Mouse (Mus musculus): ENCODE data around the gene Prcd. TPM values are rescaled to one million over a fixed set of nuclear protein-coding genes. Genes with fewer than 3 reads are reported as not detected.

Prcd gene
- total RNA-seq, 1 experiment from 2014 or later = not detected

GRCm38 (mm10) chr11:116677711-116678441, 24.5 kb downstream of the Prcd start:
- no peak for ATAC-seq (ENCODE audit: extremely low read depth, insufficient number of reproducible peaks, low FRiP score, poor library complexity, severe bottlenecking)

GRCm38 (mm10) chr11:116679148-116679547, 25.8 kb downstream of the Prcd start:
- ATAC-seq (ENCODE audit: extremely low read depth, insufficient number of reproducible peaks, low FRiP score, poor library complexity, severe bottlenecking) = no peak

- no peak for ATAC-seq (ENCODE audit: extremely low read depth, insufficient number of reproducible peaks, low FRiP score, poor library complexity, severe bottlenecking)
Measured at GRCm38 (mm10) chr11:116680321-116681091, 27.2 kb downstream of the Prcd start.

GRCm38 (mm10) chr11:116681147-116681546, 27.8 kb downstream of the Prcd start:
- ATAC-seq (ENCODE audit: extremely low read depth, insufficient number of reproducible peaks, low FRiP score, poor library complexity, severe bottlenecking) = no peak

- ATAC-seq (ENCODE audit: extremely low read depth, insufficient number of reproducible peaks, low FRiP score, poor library complexity, severe bottlenecking) = no peak
Measured at GRCm38 (mm10) chr11:116682501-116683144, 29.3 kb downstream of the Prcd start.

- ATAC-seq (ENCODE audit: extremely low read depth, insufficient number of reproducible peaks, low FRiP score, poor library complexity, severe bottlenecking) = no peak
Measured at GRCm38 (mm10) chr11:116683777-116684176, 30.4 kb downstream of the Prcd start.

- ATAC-seq (ENCODE audit: extremely low read depth, insufficient number of reproducible peaks, low FRiP score, poor library complexity, severe bottlenecking) = no peak
Measured at GRCm38 (mm10) chr11:116685729-116686128, 32.4 kb downstream of the Prcd start.

- no peak for ATAC-seq (ENCODE audit: extremely low read depth, insufficient number of reproducible peaks, low FRiP score, poor library complexity, severe bottlenecking)
Measured at GRCm38 (mm10) chr11:116687897-116688296, 34.6 kb downstream of the Prcd start.

GRCm38 (mm10) chr11:116689622-116690021, 36.3 kb downstream of the Prcd start:
- ATAC-seq (ENCODE audit: extremely low read depth, insufficient number of reproducible peaks, low FRiP score, poor library complexity, severe bottlenecking) = no peak

- no peak for ATAC-seq (ENCODE audit: extremely low read depth, insufficient number of reproducible peaks, low FRiP score, poor library complexity, severe bottlenecking)
Measured at GRCm38 (mm10) chr11:116690701-116691575, 37.6 kb downstream of the Prcd start.

GRCm38 (mm10) chr11:116693899-116694249, 40.5 kb downstream of the Prcd start:
- no peak for ATAC-seq (ENCODE audit: extremely low read depth, insufficient number of reproducible peaks, low FRiP score, poor library complexity, severe bottlenecking)

GRCm38 (mm10) chr11:116694250-116695193, 41.2 kb downstream of the Prcd start:
- ATAC-seq (ENCODE audit: extremely low read depth, insufficient number of reproducible peaks, low FRiP score, poor library complexity, severe bottlenecking) = no peak

GRCm38 (mm10) chr11:116695194-116695880, 42.0 kb downstream of the Prcd start:
- ATAC-seq (ENCODE audit: extremely low read depth, insufficient number of reproducible peaks, low FRiP score, poor library complexity, severe bottlenecking) = no peak

- ATAC-seq (ENCODE audit: extremely low read depth, insufficient number of reproducible peaks, low FRiP score, poor library complexity, severe bottlenecking) = no peak
Measured at GRCm38 (mm10) chr11:116696426-116696825, 43.1 kb downstream of the Prcd start.

GRCm38 (mm10) chr11:116697521-116697920, 44.2 kb downstream of the Prcd start:
- ATAC-seq (ENCODE audit: extremely low read depth, insufficient number of reproducible peaks, low FRiP score, poor library complexity, severe bottlenecking) = no peak

- ATAC-seq (ENCODE audit: extremely low read depth, insufficient number of reproducible peaks, low FRiP score, poor library complexity, severe bottlenecking) = no peak
Measured at GRCm38 (mm10) chr11:116701377-116701841, 48.1 kb downstream of the Prcd start.

- no peak for ATAC-seq (ENCODE audit: extremely low read depth, insufficient number of reproducible peaks, low FRiP score, poor library complexity, severe bottlenecking)
Measured at GRCm38 (mm10) chr11:116704336-116705035, 51.2 kb downstream of the Prcd start.

Measured in neutrophil, adult 5-6 weeks (primary cell).